In genomic region chr11:44398782-44399225, GRCm38 (mm10) we compare ENCODE assay signal across 8 mouse cellular contexts. TPM values are rescaled to one million over a fixed set of nuclear protein-coding genes. Genes with fewer than 3 reads are reported as not detected.
DNase-seq lines count a peak whose midpoint lies in the region; ATAC-seq lines count a peak whose summit lies in the region.

No protein-coding gene starts in this region.

- no peaks in the 10 kb centered on the region for H3K9me3 ChIP-seq in intestine, embryonic 14.5 days (ENCODE audit: control insufficient read depth, low read length)
- peaks cover 7% of the 10 kb centered on the region; the same call in 1 of the 2 replicates for H3K9me3 ChIP-seq in megakaryocyte, embryonic 14.5 days

- WGBS in intestine, embryonic 14.5 days: 2% methylated on average over 20 of the region's 20 CpGs

- H3K4me2 ChIP-seq in intestine, embryonic 14.5 days (ENCODE audit: low read length): peak overlapping the region; percentile 57

- H3K4me1 ChIP-seq in intestine, embryonic 14.5 days (replicated peaks; ENCODE audit: control insufficient read depth, insufficient read depth, low read length): no peaks in the 10 kb centered on the region
- peaks cover 13% of the 10 kb centered on the region for H3K4me1 ChIP-seq in megakaryocyte, embryonic 14.5 days

- ATAC-seq in intestine, embryonic 14.5 days (replicated peaks; ENCODE audit: low FRiP score, low TSS enrichment, low read depth): peak; percentile 66; the same call in 1 of the 2 replicates

- no peak overlapping the region for H3K27ac ChIP-seq in intestine, embryonic 14.5 days (ENCODE audit: low read depth)

- peak overlapping the region; percentile 34; the same call in 1 of the 2 replicates for H3K9ac ChIP-seq in intestine, embryonic 14.5 days (ENCODE audit: low read length)

- H3K4me3 ChIP-seq in intestine, embryonic 14.5 days (ENCODE audit: low read depth, low read length): peak overlapping the region; percentile 28
- H3K4me3 ChIP-seq in megakaryocyte, embryonic 14.5 days (replicated peaks): peak overlapping the region; percentile 51

- intact Hi-C loops in gastrocnemius, postnatal 36 days (cut with DNase I): no loop called here
- intact Hi-C loops in left cerebral cortex, postnatal 10 days (cut with DNase I): no loop called here

- no peaks in the 10 kb centered on the region for H3K36me3 ChIP-seq in intestine, embryonic 14.5 days (ENCODE audit: control insufficient read depth, insufficient read depth, low read length)
- no peaks in the 10 kb centered on the region for H3K36me3 ChIP-seq in megakaryocyte, embryonic 14.5 days (replicated peaks; ENCODE audit: low read length)

- H3K27me3 ChIP-seq in intestine, embryonic 14.5 days (replicated peaks; ENCODE audit: control insufficient read depth, insufficient read depth, low read length): no peaks in the 10 kb centered on the region
- peaks cover 8% of the 10 kb centered on the region for H3K27me3 ChIP-seq in megakaryocyte, embryonic 14.5 days (replicated peaks)

- peak; percentile 61 to 89 for DNase-seq in adrenal gland, adult (ENCODE audit: inconsistent age in 2 of 2, low spot score in 1 of 2)
- DNase-seq in embryo, embryonic 10.5 days (ENCODE audit: low spot score): peak; percentile 91
- peak; percentile 63 to 69 for DNase-seq in gastrocnemius, postnatal 36 days
- peak; percentile 87 for DNase-seq in intestine, embryonic 14.5 days (ENCODE audit: low spot score)
- peak; percentile 34 to 82 for DNase-seq in left cerebral cortex, postnatal 10 days (ENCODE audit: extremely low spot score in 1 of 2, low spot score in 2 of 2)
- peak; percentile 46 for DNase-seq in right cerebral cortex, adult 18-20 months
- DNase-seq in urinary bladder, adult 18-20 months (ENCODE audit: low spot score in 2 of 2): peak; percentile 50 to 51

RNA-seq across cellular contexts. Expression of gene Il12b, which starts 1.1 kb away (rescaled TPM):
- not detected for total RNA-seq in gastrocnemius, postnatal 36 days (2021)
- polyA plus RNA-seq in intestine, embryonic 14.5 days (2014; fragmentation: Nextera tagmentation; extraction: Ambion mirVana): not detected in 2 replicates
- not detected for total RNA-seq in left cerebral cortex, postnatal 10 days (2021)
- polyA plus RNA-seq in megakaryocyte, embryonic 14.5 days (2012; ENCODE audit: insufficient read depth, low replicate concordance): not detected in 2 replicates
